Mouse (Mus musculus) hindbrain, embryonic 14.5 days (tissue): ENCODE results near the gene Eno2. TPM values are rescaled to one million over a fixed set of nuclear protein-coding genes. Genes with fewer than 3 reads are reported as not detected.
A peak's percentile ranks its signal among the peaks of the same experiment; 100 is the strongest.

Experiments used
- ATAC-seq: fragments of 200-750 bp; cut with Nextera tagmentation; 2 replicates; pipeline ENCODE4 v1.8.0; 2017; ENCODE audit warnings: moderate number of reproducible peaks, mild to moderate bottlenecking, moderate TSS enrichment, moderate library complexity; ENCODE audit not compliant: low FRiP score
- DNase-seq: peaks from one replicate; pipeline ENCODE4 v3.0.0-alpha.2; 2015; ENCODE audit warnings: low spot score
- H3K27ac ChIP-seq: fragments of 300-500 bp; sonication (generic); 2 replicates; pipeline ENCODE4 v1.5.1; 2014; ENCODE audit warnings: mild to moderate bottlenecking, moderate library complexity
- H3K27me3 ChIP-seq: fragments of 300-500 bp; sonication (generic); 2 replicates; pipeline ENCODE4 v1.6.1; 2014; ENCODE audit warnings: mild to moderate bottlenecking, low read length, mixed read lengths; ENCODE audit not compliant: control insufficient read depth, insufficient read depth
- H3K36me3 ChIP-seq: fragments of 300-500 bp; sonication (generic); replicated peaks from 2 replicates; pipeline ENCODE4 v1.6.1; 2014; ENCODE audit not compliant: control insufficient read depth, insufficient read depth
- H3K4me1 ChIP-seq: fragments of 300-500 bp; sonication (generic); replicated peaks from 2 replicates; pipeline ENCODE4 v1.6.1; 2014; ENCODE audit warnings: antibody characterized with exemption, low read length, mixed read lengths; ENCODE audit not compliant: control insufficient read depth, insufficient read depth
- H3K4me2 ChIP-seq: fragments of 300-500 bp; sonication (generic); replicated peaks from 2 replicates; pipeline ENCODE4 v1.6.1; 2014; ENCODE audit warnings: mild to moderate bottlenecking, moderate library complexity
- H3K4me3 ChIP-seq: fragments of 300-500 bp; sonication (generic); replicated peaks from 2 replicates; pipeline ENCODE4 v1.5.1; 2014; ENCODE audit warnings: mild to moderate bottlenecking, low read length
- H3K9ac ChIP-seq: fragments of 300-500 bp; sonication (generic); 2 replicates; pipeline ENCODE4 v1.6.1; 2014
- H3K9me3 ChIP-seq: fragments of 300-500 bp; sonication (generic); 2 replicates; pipeline ENCODE4 v1.6.1; 2016; ENCODE audit warnings: low read length; ENCODE audit not compliant: control insufficient read depth
- WGBS: fragments of 180-500 bp; shearing (Covaris S2); extraction: QIAGEN DNeasy Blood & Tissue Kit; methylation state at CpG from one replicate; pipeline ENCODE4 v1.1.7; 2014; 5-methylcytosine and 5-hydroxymethylcytosine counted together
- polyA plus RNA-seq: library from polyadenylated mRNA; unstranded; fragments of >200 nt; fragmentation: Nextera tagmentation; extraction: Ambion mirVana; gene quantifications from 2 replicates; pipeline ENCODE4 v1.2.1, GENCODE M21; 2014

The Eno2 gene
- polyA plus RNA-seq, 1 experiment from 2014 or later, result 142 TPM

DNA sequence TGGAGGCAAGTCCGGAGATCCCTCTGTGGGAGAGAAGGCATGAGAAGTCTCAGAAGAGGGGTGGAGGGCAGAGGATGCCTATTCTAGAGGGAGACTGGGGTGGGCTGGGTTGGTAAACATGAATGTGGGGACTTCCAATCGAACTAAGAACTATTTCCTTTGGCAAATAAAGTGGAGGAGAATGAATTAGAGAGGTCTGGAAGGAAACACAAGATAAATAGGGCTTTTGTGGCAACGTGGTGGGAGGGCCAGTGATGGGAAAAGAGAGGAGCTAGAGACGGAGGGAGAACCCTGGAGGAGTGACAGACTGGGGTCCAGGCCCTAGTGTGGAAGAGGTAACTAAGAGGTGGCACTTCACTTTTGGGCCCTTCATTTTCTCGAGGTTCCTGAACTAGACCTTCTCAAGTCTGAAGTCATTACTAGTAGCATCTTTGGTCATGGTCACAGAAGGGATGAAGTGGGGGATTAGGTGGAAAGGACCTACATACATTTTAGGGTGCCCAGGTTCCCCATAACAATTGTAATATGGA lies 12.1 kb downstream of the Eno2 start:
- Histone ChIP-seq H3K4me2 (peak overlapping the region; percentile 61), H3K9ac (peak overlapping the region; percentile 94), H3K4me1 (peaks cover 44% of the 10 kb centered on the region), H3K27me3 (no peaks in the 10 kb centered on the region), H3K27ac (peak overlapping the region; percentile 97), H3K9me3 (no peaks in the 10 kb centered on the region), H3K36me3 (peaks cover 3% of the 10 kb centered on the region; the same call in 1 of the 2 replicates), H3K4me3 (peak overlapping the region; percentile 78)
- DNase-seq (no peak), ATAC-seq (no peak)
- WGBS, result 4% methylated on average over 5 of the region's 5 CpGs

DNA sequence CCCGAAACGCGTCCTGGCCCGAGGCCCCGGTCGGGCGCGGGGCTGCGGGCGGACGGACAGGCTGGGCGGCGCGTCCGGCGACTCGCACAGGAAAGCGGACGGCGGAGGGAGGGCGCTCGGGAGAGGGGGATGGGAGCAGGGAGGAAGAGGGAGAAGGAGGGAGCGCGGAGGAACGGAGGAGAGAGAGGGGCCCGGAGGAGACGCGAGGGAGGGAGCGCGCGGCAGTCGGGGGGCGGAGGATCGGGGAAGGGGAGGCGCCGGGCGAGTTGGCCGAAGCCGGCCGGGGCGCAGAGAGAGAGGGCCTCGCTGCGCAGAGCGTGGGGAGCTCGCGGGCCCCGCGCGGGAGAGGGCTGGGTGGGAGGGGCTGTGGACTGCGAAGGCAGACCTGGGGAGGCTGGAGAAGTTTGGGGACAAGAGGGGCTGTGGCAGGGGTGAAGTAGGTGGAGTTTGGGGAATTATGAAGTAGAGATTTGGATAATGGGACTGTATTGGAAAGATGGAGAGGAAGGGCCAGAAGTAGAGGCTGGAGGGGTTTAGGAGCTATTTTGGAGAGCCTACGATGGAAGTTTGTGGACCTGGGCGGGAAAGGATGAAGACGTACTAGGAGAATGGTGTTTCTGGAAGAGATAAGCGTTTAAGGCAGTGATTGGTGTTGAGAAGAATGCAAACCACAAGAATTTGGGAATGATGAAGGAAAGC lies 12.7 kb downstream of the Eno2 start:
- WGBS, result 1% methylated on average over 48 of the region's 54 CpGs
- Histone ChIP-seq H3K27me3 (no peaks in the 10 kb centered on the region), H3K9ac (peak overlapping the region; percentile 94), H3K4me1 (peaks cover 44% of the 10 kb centered on the region), H3K4me2 (peak overlapping the region; percentile 61), H3K36me3 (peaks cover 4% of the 10 kb centered on the region; the same call in 1 of the 2 replicates), H3K9me3 (no peaks in the 10 kb centered on the region), H3K27ac (peak overlapping the region; percentile 97), H3K4me3 (peak overlapping the region; percentile 78)
- DNase-seq (peak; percentile 76), ATAC-seq (peak; percentile 82)

DNA sequence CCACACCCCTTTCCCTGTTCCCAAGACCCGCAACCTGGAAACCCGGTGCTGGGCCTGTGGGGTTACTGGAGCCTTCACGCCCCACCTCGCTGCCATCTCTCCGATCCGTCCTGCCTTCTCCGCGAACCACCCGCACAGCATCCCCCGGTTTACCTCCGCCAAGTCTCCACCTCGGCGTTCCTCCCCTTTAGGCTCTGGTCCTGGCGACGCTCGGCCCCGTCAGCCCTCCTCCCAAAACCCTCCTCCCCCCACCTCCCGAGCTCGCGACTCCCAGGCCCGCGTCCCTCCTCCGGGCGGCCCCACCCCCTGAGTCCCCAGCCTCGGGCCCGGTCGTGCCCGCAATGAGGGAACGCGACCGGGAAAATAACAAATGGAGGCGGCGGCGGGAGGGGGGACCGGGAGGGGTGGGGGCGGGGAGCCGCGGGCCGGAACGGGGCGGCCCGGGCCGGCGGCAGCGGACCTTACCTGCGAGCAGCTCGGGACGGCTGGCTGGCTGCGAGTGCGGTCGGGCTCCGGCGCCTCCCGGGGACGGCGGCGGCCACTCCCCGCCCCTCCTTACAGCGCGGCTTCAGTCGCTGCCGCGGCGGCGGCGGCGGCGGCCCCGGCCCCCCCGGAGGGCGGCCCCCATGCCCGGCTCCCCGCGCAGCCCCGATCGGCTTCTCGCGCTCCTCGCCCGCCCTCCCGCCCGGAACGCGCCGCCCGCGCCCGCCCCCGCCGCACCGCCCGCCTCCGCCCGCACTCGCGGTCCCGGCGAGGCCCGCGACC lies 13.5 kb downstream of the Eno2 start, which contains the start of the genes Gm45234 and Atn1:
TSS of gene Gm45234 (minus strand) at position 191 of the 765 bp plus-strand sequence.
TSS of gene Atn1 (minus strand) at position 694 of the 765 bp plus-strand sequence.
- H3K9ac ChIP-seq, result peak within 1 kb of the TSS; percentile 94
- under 1% methylated on average over 35 of the region's 100 CpGs for WGBS
- H3K4me1 ChIP-seq, result peaks cover 44% of the 10 kb centered on the region
- peak within 1 kb of the TSS; percentile 78 for H3K4me2 ChIP-seq
- H3K4me3 ChIP-seq, result peak within 1 kb of the TSS; percentile 78
- ATAC-seq (peak; percentile 49), DNase-seq (peak; percentile 56)
- no peaks in the 10 kb centered on the region for H3K9me3 ChIP-seq
- no peaks in the 10 kb centered on the region for H3K27me3 ChIP-seq
- H3K27ac ChIP-seq, result peak within 1 kb of the TSS; percentile 97
- H3K36me3 ChIP-seq, result peaks cover 10% of the 10 kb centered on the region

DNA sequence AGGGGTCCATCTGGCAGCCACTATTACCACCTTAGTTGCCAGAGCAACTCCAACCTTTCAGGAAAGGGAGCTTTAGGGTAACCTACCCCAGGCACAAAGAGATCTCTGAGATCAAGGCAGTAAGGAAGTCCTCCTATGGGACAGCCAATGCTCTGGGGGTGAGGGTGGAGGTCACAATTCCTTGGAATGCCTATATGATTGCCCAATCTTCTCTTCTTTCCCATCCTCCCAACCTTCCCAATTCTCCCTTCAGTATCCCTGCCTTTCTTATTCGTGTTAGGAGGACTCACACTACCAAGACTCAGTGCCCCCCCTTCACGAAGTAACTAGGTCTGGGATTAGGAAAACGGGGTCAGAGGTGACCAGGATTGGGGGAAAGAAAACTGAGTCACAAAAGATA lies 14.2 kb downstream of the Eno2 start:
- no peaks in the 10 kb centered on the region for H3K9me3 ChIP-seq
- H3K27ac ChIP-seq, result peak overlapping the region; percentile 97
- H3K4me2 ChIP-seq, result peak overlapping the region; percentile 78
- 5% methylated on average over 3 of the region's 3 CpGs for WGBS
- H3K27me3 ChIP-seq, result no peaks in the 10 kb centered on the region
- H3K9ac ChIP-seq, result peak overlapping the region; percentile 94
- DNase-seq, result no peak
- no peak for ATAC-seq
- H3K4me3 ChIP-seq, result peak overlapping the region; percentile 78
- H3K36me3 ChIP-seq, result peaks cover 11% of the 10 kb centered on the region
- H3K4me1 ChIP-seq, result peaks cover 44% of the 10 kb centered on the region

DNA sequence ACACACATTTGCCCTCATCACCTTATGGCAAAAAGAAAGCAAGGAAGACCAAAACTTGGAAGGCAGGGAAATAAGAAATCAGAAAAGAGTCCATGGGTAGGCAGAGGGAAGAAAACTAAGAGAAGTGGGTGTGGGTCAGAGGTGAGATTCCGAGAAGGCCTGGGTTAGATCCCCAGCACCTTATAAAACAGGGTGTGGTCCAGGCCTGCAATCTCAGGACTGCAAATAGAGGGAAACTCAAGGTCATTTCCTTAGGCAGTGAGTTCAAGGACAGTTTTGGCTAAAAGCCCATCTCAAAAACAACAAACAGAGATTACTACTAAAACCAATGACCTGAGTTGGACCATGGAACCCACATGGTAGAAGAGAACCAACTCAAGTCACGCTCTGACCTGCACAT lies 15.6 kb downstream of the Eno2 start:
- DNase-seq (no peak), ATAC-seq (no peak)
- H3K9ac ChIP-seq, result no peak overlapping the region
- peaks cover 23% of the 10 kb centered on the region for H3K36me3 ChIP-seq
- H3K4me2 ChIP-seq, result peak overlapping the region; percentile 78
- no peaks in the 10 kb centered on the region for H3K27me3 ChIP-seq
- peaks cover 39% of the 10 kb centered on the region for H3K4me1 ChIP-seq
- H3K27ac ChIP-seq, result no peak overlapping the region
- no peaks in the 10 kb centered on the region for H3K9me3 ChIP-seq
- no peak overlapping the region for H3K4me3 ChIP-seq
- WGBS, result 94% methylated on average over 2 of the region's 2 CpGs

DNA sequence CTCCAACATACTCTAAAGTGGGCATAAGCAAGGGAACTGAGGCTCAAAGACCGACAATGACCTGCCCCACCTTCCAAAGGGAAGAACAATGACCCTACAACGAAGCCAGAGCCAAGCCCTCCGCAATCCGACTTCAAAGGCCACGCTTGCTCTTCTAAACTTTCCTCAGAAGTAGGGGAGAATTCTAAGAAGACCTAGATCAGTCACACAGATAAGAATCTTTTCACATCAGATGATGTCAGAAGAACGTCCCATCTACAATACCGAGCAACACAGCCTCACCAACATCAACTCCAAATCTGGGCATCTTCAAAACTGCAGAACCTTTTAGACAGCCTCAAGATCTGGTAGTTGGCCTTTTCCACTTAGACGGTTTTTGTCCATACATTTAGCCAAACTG lies 19.1 kb downstream of the Eno2 start:
- Histone ChIP-seq H3K27ac (no peak overlapping the region), H3K27me3 (no peaks in the 10 kb centered on the region), H3K9me3 (no peaks in the 10 kb centered on the region), H3K9ac (no peak overlapping the region), H3K4me2 (no peak overlapping the region), H3K4me1 (peaks cover 30% of the 10 kb centered on the region), H3K4me3 (no peak overlapping the region), H3K36me3 (peaks cover 48% of the 10 kb centered on the region)
- WGBS, result 84% methylated on average over 8 of the region's 8 CpGs
- DNase-seq, result no peak
- ATAC-seq, result no peak

DNA sequence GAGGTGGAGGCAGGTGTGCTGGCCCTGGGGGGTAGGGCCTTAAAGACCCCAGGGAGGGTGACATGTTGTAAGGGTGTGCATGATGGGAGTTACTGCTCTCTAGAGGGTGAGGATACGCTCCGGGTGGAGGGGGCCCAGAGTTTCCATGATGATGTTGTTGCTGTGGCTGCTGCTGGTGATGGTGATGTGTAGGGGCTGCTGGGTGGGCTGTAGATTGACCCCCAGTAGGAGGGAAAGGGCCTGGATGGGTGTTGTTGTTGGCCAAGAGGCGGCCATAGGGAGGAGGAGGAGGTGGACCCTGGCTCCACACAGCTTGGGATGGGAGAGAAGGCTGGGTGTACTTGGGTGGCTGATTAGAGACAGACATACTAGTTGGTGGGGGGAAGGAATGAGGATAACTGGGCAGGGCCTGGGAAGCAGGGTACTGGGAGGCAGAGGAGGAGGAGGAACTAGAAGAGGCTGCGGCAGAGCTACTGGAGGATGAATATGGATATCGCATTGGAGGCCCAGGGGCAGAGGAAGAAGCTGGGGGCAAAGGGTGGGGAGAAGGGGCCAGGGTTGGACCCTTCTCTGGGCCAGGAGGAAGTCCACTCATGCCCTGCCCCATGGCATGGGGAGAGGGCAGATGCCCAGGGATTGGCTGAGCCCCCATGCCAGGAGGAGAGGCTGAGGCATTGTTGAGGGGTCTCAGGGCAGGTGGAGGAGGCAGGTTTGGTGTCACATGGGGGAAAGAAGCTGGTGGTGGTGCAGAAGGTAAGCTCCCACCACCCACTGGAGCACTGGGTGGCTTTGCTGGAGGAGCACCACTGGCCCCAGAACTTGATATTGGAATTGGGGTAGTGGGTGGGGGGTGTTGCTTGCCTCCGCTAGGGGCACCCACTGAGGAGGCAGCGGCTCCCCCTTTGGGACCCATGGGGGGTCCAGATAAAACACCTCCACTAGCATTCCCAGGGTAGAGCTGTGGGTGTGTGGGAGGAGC lies 22.5 kb downstream of the Eno2 start:
- Histone ChIP-seq H3K36me3 (peaks cover 74% of the 10 kb centered on the region), H3K4me3 (peak overlapping the region; percentile 40; the same call in 1 of the 2 replicates), H3K27me3 (no peaks in the 10 kb centered on the region), H3K4me1 (peaks cover 14% of the 10 kb centered on the region), H3K27ac (peak overlapping the region; percentile 90; the same call in 1 of the 2 replicates), H3K4me2 (peak overlapping the region; percentile 94; the same call in 1 of the 2 replicates), H3K9me3 (no peaks in the 10 kb centered on the region), H3K9ac (peak overlapping the region; percentile 80; the same call in 1 of the 2 replicates)
- ATAC-seq, result no peak
- DNase-seq, result no peak
- 82% methylated on average over 7 of the region's 7 CpGs for WGBS

DNA sequence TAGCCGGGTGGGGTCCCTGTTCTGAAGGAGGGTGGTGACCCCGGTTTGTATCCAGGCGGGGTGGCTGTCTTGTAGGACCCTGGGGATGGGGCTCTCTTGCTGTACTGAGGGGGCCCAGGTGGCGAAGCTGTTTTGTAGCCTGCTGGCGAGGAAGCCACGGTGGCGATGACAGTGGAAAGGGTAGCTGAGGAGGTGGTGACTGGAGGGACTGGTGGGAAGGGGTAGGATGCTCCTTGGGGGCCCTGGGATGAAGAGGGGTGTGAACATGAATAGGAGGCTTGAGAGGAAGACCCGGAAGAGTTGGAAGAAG lies 23.2 kb downstream of the Eno2 start:
- Histone ChIP-seq H3K4me3 (peak overlapping the region; percentile 40), H3K4me2 (peak overlapping the region; percentile 94), H3K27me3 (no peaks in the 10 kb centered on the region), H3K4me1 (peaks cover 18% of the 10 kb centered on the region), H3K9ac (peak overlapping the region; percentile 80), H3K27ac (peak overlapping the region; percentile 90), H3K9me3 (no peaks in the 10 kb centered on the region), H3K36me3 (peaks cover 71% of the 10 kb centered on the region)
- 11% methylated on average over 8 of the region's 8 CpGs for WGBS
- ATAC-seq (no peak), DNase-seq (no peak)
